Mouse (Mus musculus): ENCODE measurements around the gene Cdc7. TPM values are rescaled to one million over a fixed set of nuclear protein-coding genes. Genes with fewer than 3 reads are reported as not detected.

Gene Cdc7
- polyA plus RNA-seq, 1 experiment from 2014 or later: 18.9 TPM

GRCm38 (mm10) chr5:107015046-107015421 lies 50.9 kb downstream of the Cdc7 start:
- WGBS (ENCODE audit: insufficient replicate concordance): 41% methylated on average over 2 of the region's 2 CpGs
- Histone ChIP-seq H3K9me3 (replicated peaks) (no peaks in the 10 kb centered on the region), H3K4me1 (replicated peaks) (peaks cover 33% of the 10 kb centered on the region), H3K9ac (no peak overlapping the region; the same call in 1 of the 2 replicates), H3K36me3 (no peaks in the 10 kb centered on the region), H3K4me3 (replicated peaks) (no peak overlapping the region), H3K27me3 (no peaks in the 10 kb centered on the region), H3K27ac (no peak overlapping the region), H3K4me2 (peak overlapping the region; percentile 55)
- DNase-seq: no peak
- no peak for ATAC-seq (ENCODE audit: low read depth)

GRCm38 (mm10) chr5:107015422-107016081 lies 51.4 kb downstream of the Cdc7 start:
- Histone ChIP-seq H3K27ac (peak overlapping the region; percentile 38; the same call in 1 of the 2 replicates), H3K9me3 (replicated peaks) (no peaks in the 10 kb centered on the region), H3K4me1 (replicated peaks) (peaks cover 33% of the 10 kb centered on the region), H3K9ac (no peak overlapping the region; the same call in 1 of the 2 replicates), H3K27me3 (no peaks in the 10 kb centered on the region), H3K4me3 (replicated peaks) (peak overlapping the region; percentile 21; the same call in 1 of the 2 replicates), H3K36me3 (no peaks in the 10 kb centered on the region), H3K4me2 (peak overlapping the region; percentile 55)
- 2% methylated on average over 10 of the region's 10 CpGs for WGBS (ENCODE audit: insufficient replicate concordance)
- peak; percentile 47 for DNase-seq
- ATAC-seq (ENCODE audit: low read depth): peak; percentile 83

GRCm38 (mm10) chr5:107016538-107016937 lies 52.4 kb downstream of the Cdc7 start:
- H3K4me1 ChIP-seq (replicated peaks): peaks cover 39% of the 10 kb centered on the region
- H3K4me3 ChIP-seq (replicated peaks): no peak overlapping the region
- H3K4me2 ChIP-seq: no peak overlapping the region
- H3K27me3 ChIP-seq: no peaks in the 10 kb centered on the region
- DNase-seq (no peak), ATAC-seq (ENCODE audit: low read depth) (no peak)
- WGBS (ENCODE audit: insufficient replicate concordance): 15% methylated on average over 4 of the region's 4 CpGs
- no peaks in the 10 kb centered on the region for H3K9me3 ChIP-seq (replicated peaks)
- no peaks in the 10 kb centered on the region for H3K36me3 ChIP-seq
- no peak overlapping the region for H3K9ac ChIP-seq
- H3K27ac ChIP-seq: no peak overlapping the region

- Histone ChIP-seq H3K36me3 (no peaks in the 10 kb centered on the region), H3K4me3 (replicated peaks) (no peak overlapping the region), H3K4me1 (replicated peaks) (peaks cover 41% of the 10 kb centered on the region), H3K4me2 (no peak overlapping the region), H3K9me3 (replicated peaks) (no peaks in the 10 kb centered on the region), H3K9ac (no peak overlapping the region), H3K27ac (no peak overlapping the region), H3K27me3 (no peaks in the 10 kb centered on the region)
- ATAC-seq (ENCODE audit: low read depth): no peak
- WGBS (ENCODE audit: insufficient replicate concordance): 57% methylated on average over 2 of the region's 2 CpGs
- no peak for DNase-seq
Observed at GRCm38 (mm10) chr5:107017544-107017943, 53.4 kb downstream of the Cdc7 start.

- Histone ChIP-seq H3K4me3 (replicated peaks) (no peak overlapping the region), H3K4me1 (replicated peaks) (peaks cover 41% of the 10 kb centered on the region), H3K9me3 (replicated peaks) (no peaks in the 10 kb centered on the region), H3K9ac (no peak overlapping the region), H3K36me3 (no peaks in the 10 kb centered on the region), H3K4me2 (no peak overlapping the region), H3K27me3 (0 out of 2 replicates have a peak, but pooled peaks cover 1% of the 10 kb centered on the region), H3K27ac (no peak overlapping the region)
- WGBS (ENCODE audit: insufficient replicate concordance): 69% methylated on average over 5 of the region's 5 CpGs
- no peak for ATAC-seq (ENCODE audit: low read depth)
- no peak for DNase-seq
Observed at GRCm38 (mm10) chr5:107019057-107019456, 54.9 kb downstream of the Cdc7 start.

GRCm38 (mm10) chr5:107019904-107020303 lies 55.8 kb downstream of the Cdc7 start:
- no peak for DNase-seq
- Histone ChIP-seq H3K9ac (no peak overlapping the region), H3K4me3 (replicated peaks) (no peak overlapping the region), H3K27me3 (peaks cover 10% of the 10 kb centered on the region; the same call in 1 of the 2 replicates), H3K4me2 (no peak overlapping the region), H3K9me3 (replicated peaks) (no peaks in the 10 kb centered on the region), H3K27ac (no peak overlapping the region), H3K4me1 (replicated peaks) (peaks cover 32% of the 10 kb centered on the region), H3K36me3 (no peaks in the 10 kb centered on the region)
- no peak for ATAC-seq (ENCODE audit: low read depth)
- 62% methylated on average over 6 of the region's 6 CpGs for WGBS (ENCODE audit: insufficient replicate concordance)

GRCm38 (mm10) chr5:107020366-107020765 lies 56.2 kb downstream of the Cdc7 start:
- H3K4me3 ChIP-seq (replicated peaks): no peak overlapping the region
- DNase-seq: no peak
- no peak for ATAC-seq (ENCODE audit: low read depth)
- no peak overlapping the region for H3K27ac ChIP-seq
- H3K4me2 ChIP-seq: no peak overlapping the region
- WGBS (ENCODE audit: insufficient replicate concordance): 70% methylated on average over 7 of the region's 7 CpGs
- H3K4me1 ChIP-seq (replicated peaks): peaks cover 28% of the 10 kb centered on the region
- no peaks in the 10 kb centered on the region for H3K36me3 ChIP-seq
- no peak overlapping the region for H3K9ac ChIP-seq
- H3K27me3 ChIP-seq: peaks cover 12% of the 10 kb centered on the region; the same call in 1 of the 2 replicates
- no peaks in the 10 kb centered on the region for H3K9me3 ChIP-seq (replicated peaks)

GRCm38 (mm10) chr5:107021291-107022063 lies 57.4 kb downstream of the Cdc7 start:
- H3K27ac ChIP-seq: no peak overlapping the region
- DNase-seq (no peak), ATAC-seq (ENCODE audit: low read depth) (0 out of 2 replicates have a peak, but pooled peaks have one; percentile 47)

GRCm38 (mm10) chr5:107022064-107022428 lies 57.9 kb downstream of the Cdc7 start:
- Histone ChIP-seq H3K4me3 (replicated peaks) (no peak overlapping the region), H3K27ac (no peak overlapping the region), H3K9me3 (replicated peaks) (no peaks in the 10 kb centered on the region), H3K4me2 (no peak overlapping the region), H3K4me1 (replicated peaks) (peaks cover 14% of the 10 kb centered on the region), H3K27me3 (peaks cover 12% of the 10 kb centered on the region), H3K9ac (no peak overlapping the region), H3K36me3 (no peaks in the 10 kb centered on the region)
- 74% methylated on average over 3 of the region's 3 CpGs for WGBS (ENCODE audit: insufficient replicate concordance)
- DNase-seq: no peak
- ATAC-seq (ENCODE audit: low read depth): no peak

More at GRCm38 (mm10) chr5:107021291-107022063, 57.4 kb downstream of the Cdc7 start:
- WGBS (ENCODE audit: insufficient replicate concordance): 67% methylated on average over 14 of the region's 14 CpGs
- Histone ChIP-seq H3K9ac (no peak overlapping the region), H3K9me3 (replicated peaks) (no peaks in the 10 kb centered on the region), H3K27me3 (peaks cover 12% of the 10 kb centered on the region), H3K4me3 (replicated peaks) (no peak overlapping the region), H3K4me1 (replicated peaks) (peaks cover 18% of the 10 kb centered on the region), H3K36me3 (no peaks in the 10 kb centered on the region), H3K4me2 (no peak overlapping the region)

- Histone ChIP-seq H3K4me3 (replicated peaks) (no peak overlapping the region), H3K9me3 (replicated peaks) (no peaks in the 10 kb centered on the region), H3K27me3 (peaks cover 12% of the 10 kb centered on the region), H3K9ac (no peak overlapping the region), H3K36me3 (no peaks in the 10 kb centered on the region), H3K27ac (no peak overlapping the region), H3K4me1 (replicated peaks) (peaks cover 11% of the 10 kb centered on the region), H3K4me2 (no peak overlapping the region)
- WGBS (ENCODE audit: insufficient replicate concordance): 32% methylated on average over 5 of the region's 5 CpGs
- DNase-seq (no peak), ATAC-seq (ENCODE audit: low read depth) (no peak; the same call in 1 of the 2 replicates)
Observed at GRCm38 (mm10) chr5:107023951-107024350, 59.8 kb downstream of the Cdc7 start.

GRCm38 (mm10) chr5:107025371-107025770 lies 61.2 kb downstream of the Cdc7 start:
- Histone ChIP-seq H3K4me1 (replicated peaks) (peaks cover 11% of the 10 kb centered on the region), H3K9ac (no peak overlapping the region), H3K4me2 (no peak overlapping the region), H3K27ac (no peak overlapping the region), H3K9me3 (replicated peaks) (no peaks in the 10 kb centered on the region), H3K4me3 (replicated peaks) (no peak overlapping the region), H3K36me3 (no peaks in the 10 kb centered on the region), H3K27me3 (peaks cover 12% of the 10 kb centered on the region)
- ATAC-seq (ENCODE audit: low read depth) (no peak), DNase-seq (no peak)
- 66% methylated on average over 5 of the region's 5 CpGs for WGBS (ENCODE audit: insufficient replicate concordance)

Data from liver, embryonic 13.5 days (tissue).